Mouse (Mus musculus) G1E (cell line): ENCODE measurements around the gene Aurkb.

Source experiments
- CTCF ChIP-seq: IDR thresholded peaks from 2 replicates; pipeline ENCODE4 v1.5.1; 2012; ENCODE audit warnings: low read depth, low read length, inconsistent platforms, mixed read lengths
- GATA1 ChIP-seq: IDR thresholded peaks from 2 replicates; pipeline ENCODE4 v1.6.1; 2012; ENCODE audit warnings: borderline replicate concordance, low read length, inconsistent platforms, mixed read lengths
- GATA2 ChIP-seq: IDR thresholded peaks from 2 replicates; pipeline ENCODE4 v1.6.1; 2012; ENCODE audit warnings: low read depth, low read length, inconsistent platforms, borderline replicate concordance
- POLR2AphosphoS5 ChIP-seq: IDR thresholded peaks from 2 replicates; pipeline ENCODE4 v1.6.1; 2012; ENCODE audit warnings: low read depth, low read length, inconsistent platforms; ENCODE audit not compliant: insufficient replicate concordance
- TAL1 ChIP-seq: conservative IDR thresholded peaks from 2 replicates; pipeline ENCODE4 v1.6.1; 2012; ENCODE audit warnings: low read depth, low read length, inconsistent platforms, mixed read lengths

GRCm38 (mm10) chr11:69072666-69073064 lies 27.2 kb downstream of the Aurkb start:
- no peak for TF ChIP-seq CTCF
- TF ChIP-seq TAL1: no peak
- no peak for TF ChIP-seq GATA2
- no peak for TF ChIP-seq POLR2AphosphoS5
- no peak for TF ChIP-seq GATA1
